Mouse (Mus musculus): ENCODE measurements around the gene Agbl5.
A peak's percentile ranks its signal among the peaks of the same experiment; 100 is the strongest.

Gene Agbl5

DNA sequence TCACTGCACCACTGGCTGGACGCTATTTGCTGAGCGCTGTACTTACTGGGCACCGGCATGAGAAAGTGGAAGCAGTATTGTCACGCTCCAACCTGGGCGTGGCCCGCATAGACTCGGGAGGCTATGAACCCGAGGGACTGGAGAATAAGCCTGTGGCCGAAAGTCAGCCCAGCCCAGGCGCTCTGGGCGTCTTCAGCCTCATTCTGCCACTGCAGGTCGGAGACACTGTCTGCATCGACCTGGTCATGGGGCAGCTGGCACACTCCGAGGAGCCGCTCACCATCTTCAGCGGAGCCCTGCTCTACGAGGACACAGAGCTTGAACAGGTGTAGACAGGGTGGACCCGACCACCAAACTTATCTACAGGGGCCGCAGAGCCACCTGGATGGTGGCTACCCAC is 32.1 kb downstream of the Agbl5 start:
- no peak for DNase-seq (ENCODE audit: low spot score)

DNA sequence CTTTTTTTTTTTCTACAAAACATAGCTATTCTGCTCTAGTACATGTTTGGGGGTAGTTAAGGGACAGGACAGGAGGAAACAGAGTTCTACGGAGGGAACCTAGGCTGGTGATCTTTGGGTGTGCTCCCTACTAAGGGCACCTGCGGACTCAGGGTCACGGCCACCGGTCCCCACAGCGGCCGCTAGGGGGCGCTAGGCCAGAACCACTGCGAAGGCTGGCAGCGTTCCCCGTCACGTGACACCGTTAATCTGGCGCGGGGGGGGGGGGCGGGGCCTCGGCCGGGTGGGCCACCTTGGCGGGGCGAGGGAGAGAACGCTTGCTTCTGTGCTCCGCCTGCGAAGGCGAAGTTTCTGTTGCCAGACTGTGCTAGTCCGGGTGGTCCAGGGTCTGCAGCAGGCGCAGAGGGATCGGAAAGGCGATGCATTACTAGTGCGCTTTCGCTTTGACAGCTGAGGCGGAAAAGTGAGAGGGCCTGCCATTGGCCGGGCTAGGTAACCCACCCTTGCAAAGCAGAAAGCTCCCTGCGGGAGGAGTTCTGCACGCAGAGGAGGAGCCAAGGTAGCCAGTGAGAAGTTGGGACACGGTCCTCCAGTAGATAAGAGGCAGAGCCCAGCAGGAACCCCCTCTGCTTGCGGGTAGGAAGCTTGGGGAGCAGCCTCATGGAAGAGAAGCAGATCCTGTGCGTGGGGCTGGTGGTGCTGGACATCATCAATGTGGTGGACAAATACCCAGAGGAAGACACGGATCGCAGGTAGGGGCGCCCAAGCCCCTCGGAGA is 33.0 kb downstream of the Agbl5 start, which contains the start of gene Khk:
Gene Khk (plus strand): TSS at position 176 of the 778 bp plus-strand sequence.
- peak; percentile 98 for DNase-seq (ENCODE audit: low spot score)

DNA sequence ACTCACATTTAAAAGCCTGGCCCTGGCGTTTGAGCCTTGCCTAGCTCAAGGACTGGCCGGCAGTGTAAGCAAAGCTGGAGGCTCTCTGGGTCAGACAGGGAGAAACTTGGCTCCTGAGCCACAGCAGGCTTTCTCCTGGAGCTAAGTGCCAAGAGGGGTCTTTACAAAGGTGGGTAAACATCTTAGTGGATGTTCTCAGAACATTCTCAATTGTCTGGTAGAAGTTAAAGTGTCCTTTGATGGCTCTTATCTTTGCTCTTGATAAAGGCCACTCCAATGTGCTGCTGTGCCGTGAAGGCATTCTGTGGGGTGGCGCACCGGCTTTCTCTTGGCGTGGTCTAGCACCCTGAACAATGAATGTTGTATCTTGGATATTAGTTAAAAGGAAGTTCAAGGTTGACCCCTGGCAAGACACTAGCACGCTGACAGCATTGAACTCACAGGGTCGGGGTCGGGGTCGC is 34.1 kb downstream of the Agbl5 start:
- no peak for DNase-seq (ENCODE audit: low spot score)

DNA sequence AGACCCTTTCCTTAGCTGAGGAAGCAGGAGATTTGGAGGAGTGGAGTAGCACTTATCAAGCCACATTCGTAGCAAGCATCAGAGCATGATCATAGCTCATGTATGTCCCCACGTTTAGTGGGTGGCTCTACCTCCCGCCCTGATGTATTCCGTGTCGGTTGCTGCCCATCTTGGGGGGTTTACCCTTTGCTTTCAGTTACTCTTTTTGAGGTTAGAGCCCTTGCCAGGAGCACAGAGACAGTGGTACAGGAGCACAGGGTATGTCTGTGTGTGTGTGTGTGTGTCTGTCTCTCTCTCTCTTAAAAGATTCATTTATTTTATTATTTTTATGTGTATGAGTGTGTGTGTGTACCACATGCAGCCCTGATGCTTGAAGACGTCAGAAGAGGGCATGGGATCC is 34.6 kb downstream of the Agbl5 start:
- DNase-seq (ENCODE audit: low spot score): no peak

DNA sequence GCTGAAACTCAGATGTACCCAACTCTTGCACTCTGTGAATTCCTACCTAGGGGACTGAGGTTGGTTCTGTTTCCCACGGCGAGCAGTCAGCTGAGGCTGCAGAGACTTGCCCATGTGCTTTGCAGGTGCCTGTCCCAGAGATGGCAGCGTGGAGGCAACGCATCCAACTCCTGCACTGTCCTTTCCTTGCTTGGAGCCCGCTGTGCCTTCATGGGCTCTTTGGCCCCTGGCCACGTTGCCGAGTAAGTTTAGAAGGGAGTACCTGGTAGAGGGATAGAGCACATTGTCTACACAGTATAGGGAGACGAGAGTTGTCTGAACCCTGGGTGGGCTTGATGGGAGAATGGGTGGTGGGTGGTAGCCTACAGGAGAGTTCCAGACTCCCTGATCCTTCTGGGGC is 36.1 kb downstream of the Agbl5 start:
- no peak for DNase-seq (ENCODE audit: low spot score)

DNA sequence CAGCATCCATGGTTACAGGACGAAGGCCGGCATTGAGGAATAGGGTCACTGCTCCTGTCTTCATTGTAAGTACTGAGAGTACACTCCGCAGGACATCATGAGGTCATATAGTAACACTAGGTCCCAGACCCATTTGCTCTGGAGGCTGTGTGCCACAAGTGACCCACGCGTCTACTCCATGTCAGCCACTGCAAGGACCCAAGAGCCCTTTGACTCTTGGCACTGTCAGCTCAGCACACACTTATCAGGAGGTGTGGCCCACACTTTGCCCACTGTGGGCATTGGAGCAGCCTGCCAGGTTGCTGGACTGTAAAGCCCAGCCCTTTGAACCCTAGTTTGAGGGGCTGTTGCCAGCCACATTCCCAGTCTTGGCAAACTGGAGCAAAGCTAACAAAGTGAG is 36.7 kb downstream of the Agbl5 start:
- DNase-seq (ENCODE audit: low spot score): no peak

DNA sequence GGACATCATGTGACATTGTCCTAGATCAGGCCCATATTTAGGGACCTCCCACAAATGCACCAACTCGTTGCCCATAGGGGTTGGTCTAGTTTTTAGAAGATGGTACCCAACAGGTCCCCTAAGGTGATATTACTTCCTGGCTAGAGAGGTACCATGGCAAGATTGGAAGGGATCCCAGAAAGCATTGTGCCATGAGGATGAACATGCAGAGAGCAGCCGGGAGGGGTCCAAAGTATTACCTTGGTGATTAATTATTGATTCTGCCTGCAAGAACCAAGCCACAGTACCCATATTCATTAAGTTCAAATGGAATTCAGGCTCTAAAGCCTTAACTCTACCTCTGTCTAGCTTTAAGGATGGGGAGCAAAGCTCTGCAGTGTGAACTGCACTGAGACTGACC is 37.6 kb downstream of the Agbl5 start:
- no peak for DNase-seq (ENCODE audit: low spot score)

DNA sequence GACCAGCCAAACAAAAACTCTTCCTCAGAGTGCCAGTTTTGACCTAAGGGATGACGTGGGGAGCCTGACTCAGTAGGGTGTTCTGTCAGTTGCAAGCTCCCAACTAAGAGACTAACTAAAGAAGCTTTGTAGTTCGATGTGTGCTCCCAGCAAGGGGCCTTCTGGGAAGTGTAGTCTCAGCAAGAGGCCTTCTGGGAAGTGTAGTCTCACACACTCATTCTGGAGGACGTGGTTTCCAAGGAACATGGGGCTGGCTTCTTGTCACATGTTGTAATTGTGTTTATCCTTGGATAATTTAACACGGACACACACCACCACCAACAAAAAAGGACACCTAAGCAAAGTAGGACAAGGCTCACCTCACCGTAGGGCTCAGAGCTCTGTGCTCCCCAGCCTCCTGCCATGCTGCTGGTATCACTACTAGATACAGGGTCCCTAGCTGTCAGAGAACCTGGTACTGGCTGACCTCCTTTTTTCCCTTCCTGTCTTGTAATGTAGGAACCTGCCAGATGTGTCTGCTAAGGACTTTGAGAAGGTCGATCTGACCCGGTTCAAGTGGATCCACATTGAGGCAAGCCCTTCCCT is 39.5 kb downstream of the Agbl5 start:
- no peak for DNase-seq (ENCODE audit: low spot score)

DNA sequence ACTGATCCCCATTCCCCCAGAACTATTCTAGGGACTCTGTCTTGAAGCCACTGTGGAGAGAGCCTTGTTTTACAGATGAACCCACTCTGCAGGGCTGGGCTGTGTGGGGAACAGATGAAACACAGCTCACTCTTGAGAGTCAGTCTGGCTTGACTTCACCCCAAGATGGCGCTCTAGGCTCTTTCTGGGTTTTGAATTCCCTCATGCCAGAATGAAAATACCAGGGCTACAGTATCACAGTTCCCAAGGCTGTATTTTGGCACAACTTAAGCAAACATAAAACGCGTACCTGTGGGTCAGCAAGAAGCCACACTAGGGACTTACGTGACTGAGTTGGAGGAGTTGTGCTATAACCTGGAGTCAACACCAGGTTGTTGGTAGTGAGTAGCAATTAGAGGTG is 41.6 kb downstream of the Agbl5 start:
- peak; percentile 88 for DNase-seq (ENCODE audit: low spot score)

DNA sequence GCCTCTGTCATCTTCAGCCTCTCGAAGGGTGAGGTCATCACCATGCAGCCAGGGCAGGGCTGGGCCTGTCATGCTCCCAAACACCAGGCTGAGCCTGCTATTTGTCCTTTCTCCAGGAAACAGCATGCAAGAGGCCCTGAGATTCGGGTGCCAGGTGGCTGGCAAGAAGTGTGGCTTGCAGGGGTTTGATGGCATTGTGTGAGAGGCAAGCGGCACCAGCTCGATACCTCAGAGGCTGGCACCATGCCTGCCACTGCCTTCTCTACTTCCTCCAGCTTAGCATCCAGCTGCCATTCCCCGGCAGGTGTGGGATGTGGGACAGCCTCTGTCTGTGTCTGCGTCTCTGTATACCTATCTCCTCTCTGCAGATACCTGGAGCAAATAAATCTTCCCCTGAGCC is 42.4 kb downstream of the Agbl5 start:
- DNase-seq (ENCODE audit: low spot score): no peak

DNA sequence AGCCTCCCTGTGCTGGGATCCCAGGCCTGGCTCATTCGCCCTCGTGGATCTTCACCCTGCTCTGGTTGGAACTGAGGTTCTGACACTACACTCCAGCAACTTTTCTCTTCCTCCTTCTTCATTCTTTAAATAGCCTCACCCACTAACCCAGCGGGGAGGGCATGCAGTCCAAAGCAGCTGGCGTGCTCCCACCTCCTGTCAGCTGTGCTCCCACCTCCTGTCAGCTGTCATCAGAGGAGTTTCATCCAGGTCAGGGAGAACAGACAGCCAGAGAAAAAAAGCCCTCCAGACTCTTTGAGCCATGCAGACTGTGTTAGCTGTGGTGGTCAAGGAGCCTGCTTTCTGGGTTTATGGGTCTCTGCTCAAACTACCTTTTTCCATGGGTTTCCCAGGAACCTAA is 42.9 kb downstream of the Agbl5 start:
- no peak for DNase-seq (ENCODE audit: low spot score)

DNA sequence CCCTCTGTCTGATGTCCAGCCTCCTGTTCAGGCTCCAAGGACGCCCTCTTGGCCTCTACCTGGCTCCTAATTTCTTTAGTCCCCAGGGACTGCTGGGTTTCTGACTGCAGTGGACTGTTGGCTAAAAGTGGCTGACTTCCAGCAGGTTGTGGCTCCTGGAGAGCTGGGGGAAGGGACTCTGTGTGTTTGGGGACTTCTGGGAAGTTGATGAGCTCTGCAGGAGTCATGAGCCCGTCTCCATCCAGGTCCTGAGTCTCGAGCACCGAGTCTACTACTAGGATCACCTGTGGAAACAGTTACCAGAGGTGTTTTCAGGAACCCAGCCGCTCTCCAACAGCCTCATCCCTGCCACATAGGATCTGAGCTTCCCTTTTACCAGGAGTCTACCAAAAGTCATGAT is 45.2 kb downstream of the Agbl5 start:
- no peak for DNase-seq (ENCODE audit: low spot score)

DNA sequence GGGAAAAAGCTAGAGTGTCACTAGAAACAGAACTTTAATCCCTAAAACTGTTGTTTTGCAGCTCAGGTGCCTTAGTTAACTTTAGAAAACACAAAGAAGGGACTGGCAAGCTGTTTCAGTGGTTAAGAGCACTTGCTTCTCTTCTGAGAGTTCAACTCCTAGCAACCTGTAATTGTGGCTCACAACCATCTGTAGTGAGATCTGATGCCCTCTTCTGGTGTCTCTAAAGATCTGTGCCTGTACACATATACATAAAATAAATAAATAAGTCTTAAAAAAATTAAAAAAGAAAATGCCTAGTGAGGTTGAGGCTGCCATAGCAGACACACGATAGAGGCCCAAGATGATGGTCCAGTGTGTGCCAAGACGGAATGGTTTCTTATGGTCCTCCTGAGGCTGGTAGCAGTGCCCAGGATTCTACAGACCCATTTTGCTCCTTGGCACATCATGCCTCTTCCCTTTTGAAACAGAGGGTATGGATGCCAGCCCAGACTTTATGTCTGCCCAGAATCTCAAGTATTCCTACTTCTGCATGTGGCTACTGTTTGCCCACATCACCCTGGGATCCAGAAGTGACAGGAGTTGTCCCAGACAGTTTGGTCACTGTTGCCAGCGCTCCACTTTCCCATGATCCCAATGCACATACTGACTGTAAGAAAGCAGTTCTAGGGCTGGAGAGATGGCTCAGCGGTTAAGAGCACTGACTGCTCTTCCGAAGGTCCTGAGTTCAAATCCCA is 46.4 kb downstream of the Agbl5 start:
- no peak for DNase-seq (ENCODE audit: low spot score)

DNA sequence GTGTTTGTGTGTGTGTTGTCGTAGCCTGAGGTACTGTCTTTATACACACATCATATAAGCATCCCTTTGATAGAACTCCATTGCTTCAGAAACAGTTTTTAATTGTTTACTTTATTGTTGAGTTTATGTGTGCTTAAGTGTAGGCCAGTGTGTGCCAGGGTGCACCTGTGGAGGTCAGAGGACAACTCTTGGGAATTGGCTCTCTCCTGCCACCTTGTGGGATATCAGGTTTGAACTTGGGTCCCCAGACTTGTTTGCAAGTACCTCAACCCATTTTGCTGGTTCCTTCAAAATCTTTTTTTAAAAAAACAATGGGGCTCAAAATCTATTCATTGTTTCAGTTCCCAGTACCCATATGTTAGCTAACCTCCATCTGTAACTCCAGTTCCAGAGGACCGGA is 54.5 kb downstream of the Agbl5 start:
- DNase-seq (ENCODE audit: low spot score): no peak

DNA sequence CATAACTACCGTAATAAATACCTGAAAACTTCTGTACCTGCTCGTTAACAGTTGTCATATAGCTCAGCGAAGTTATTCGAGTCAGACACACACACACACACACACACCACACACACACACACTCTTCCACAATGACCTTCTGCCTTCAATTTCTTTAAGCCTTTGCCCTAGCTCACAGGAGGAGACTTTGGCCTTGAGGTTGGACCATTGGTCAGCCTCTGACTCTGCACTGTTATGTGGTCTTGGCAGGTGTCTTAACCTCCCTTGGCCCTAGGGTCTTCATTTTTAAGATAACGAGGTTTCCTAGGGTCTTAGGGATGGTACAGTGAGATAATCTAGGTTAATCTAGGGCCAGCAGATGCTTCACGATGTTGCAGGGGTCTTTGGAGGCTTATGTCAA is 55.9 kb downstream of the Agbl5 start:
- no peak for DNase-seq (ENCODE audit: low spot score)

DNA sequence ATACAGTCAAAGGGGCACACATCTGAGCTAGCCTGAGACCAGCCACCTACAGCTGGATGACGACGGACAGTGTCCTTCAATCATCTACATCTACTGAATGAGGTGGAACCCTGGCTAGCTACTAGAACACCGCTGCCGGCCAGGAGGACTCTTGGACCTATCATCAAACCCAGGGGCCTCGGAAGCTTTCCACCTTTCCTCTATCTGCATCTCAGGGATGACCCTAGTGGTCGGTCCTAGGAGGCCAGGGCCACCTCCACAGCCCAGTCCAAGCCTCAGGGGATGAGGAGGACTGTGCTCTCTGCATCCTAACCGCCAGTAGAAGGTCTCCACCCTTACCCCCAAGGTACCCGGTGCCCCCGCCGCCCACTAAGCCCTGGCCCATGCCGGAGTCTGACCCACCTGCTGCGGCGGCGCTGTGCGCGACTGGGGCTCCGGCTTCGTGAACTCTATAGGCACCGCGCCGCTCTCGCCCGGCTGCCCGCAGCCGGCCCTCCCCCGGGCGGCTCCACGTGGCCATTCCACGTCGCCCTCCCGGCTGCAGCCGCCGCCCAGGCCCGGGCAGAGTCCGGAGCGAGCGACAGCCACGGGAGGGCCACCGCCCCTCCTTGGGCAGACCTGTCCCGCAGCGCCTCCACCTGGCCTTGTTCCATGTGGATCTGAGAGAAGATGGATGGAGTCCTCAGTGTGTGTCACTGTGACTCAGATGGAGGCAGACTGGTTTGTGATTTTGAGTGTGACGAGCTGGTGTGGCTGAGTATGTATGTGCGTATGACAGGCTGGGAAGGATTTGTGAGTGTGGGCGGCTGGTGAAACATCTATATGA is 56.7 kb downstream of the Agbl5 start, which contains the start of gene Cgref1:
Gene Cgref1 (minus strand): TSS at position 636 of the 826 bp plus-strand sequence.
- DNase-seq (ENCODE audit: low spot score): peak; percentile 66

DNA sequence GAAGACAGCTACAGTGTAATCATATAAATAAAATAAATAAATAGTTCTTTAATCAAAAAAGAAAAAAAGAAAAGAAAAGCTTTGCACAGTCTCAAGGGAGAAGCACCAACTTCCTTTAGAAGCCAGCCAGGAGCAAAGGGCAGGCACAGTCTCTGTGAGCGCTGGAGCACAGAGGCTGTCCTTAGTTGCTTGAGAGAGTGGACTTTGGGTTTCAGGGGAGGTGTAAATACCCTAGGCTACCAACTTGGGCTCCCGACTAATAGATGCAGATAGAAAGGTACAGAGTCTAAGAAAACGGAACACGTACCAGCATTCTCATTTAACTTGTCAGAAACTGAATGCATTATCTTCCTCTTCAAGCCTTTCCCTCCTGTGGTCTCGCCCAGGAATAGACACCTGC is 60.1 kb downstream of the Agbl5 start:
- DNase-seq (ENCODE audit: low spot score): no peak

DNA sequence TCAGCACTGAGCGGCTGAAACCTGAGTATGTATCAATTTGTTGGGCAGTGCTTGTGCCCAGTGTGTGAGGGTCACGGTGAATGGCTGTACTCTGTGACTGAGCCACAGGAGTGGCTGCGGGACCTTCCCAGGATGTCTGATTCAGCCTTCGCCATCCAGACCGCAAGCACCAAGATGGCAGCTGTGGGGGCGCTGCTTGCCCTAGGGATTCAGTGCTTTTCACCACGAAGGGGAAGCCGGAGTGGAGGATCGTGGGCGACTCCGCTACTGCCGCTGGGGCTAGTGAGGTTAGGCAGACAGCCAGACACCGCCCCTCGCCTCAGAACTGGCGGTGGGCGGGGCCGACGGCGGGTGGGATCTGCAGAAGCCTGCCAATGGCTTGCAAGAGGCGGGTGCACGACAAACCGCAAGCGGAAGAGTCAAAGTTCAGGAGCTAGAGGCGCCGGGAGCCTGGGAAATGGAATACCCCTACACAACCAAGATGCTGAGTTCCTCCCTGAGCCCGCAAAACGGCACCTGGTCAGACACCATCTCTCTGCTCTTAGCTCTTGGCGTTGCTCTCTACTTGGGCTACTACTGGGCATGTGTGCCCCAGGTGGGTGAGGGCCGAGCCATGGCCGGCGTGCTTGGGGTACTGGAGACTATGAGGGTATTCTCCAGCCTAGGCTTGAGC is 61.3 kb downstream of the Agbl5 start:
- peak; percentile 96 for DNase-seq (ENCODE audit: low spot score)

DNA sequence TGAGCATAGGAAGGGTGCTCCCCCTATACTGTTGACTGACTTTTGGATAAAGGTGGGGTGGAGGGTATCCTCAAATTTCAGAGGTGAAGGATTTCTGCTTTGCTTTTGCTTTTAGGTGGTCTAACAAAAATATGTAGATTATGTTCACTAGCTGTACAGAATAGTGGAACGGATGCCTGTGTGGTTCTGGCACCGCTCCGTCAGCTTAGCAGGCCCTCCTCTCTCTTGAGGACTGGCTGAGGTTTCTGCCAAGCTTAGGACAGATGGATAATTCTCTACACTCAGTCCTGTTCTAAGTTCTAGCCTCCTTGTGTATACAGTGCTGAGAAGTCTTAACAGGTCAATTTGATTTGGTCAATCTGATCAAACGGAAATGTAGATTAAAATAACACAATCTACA is 62.0 kb downstream of the Agbl5 start:
- no peak for DNase-seq (ENCODE audit: low spot score)

DNA sequence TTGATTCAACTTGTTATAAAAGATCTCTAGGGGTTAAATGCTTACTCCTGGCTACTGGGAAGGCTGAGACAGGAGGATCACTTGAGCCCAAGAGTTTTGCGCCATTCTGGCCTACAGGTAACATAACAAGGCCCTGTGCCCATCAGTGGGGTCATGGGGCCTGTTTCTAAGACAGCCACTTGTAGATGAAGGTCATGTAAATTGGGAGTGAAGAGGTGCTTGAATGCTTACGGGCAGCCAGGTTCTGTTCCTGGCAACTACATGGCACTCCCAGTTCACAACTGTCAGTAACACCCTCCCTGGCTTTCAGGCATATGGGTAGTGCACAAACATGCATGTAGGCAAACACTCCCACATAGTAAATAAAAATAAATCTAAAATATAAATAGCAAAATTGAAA is 62.4 kb downstream of the Agbl5 start:
- DNase-seq (ENCODE audit: low spot score): no peak

DNA sequence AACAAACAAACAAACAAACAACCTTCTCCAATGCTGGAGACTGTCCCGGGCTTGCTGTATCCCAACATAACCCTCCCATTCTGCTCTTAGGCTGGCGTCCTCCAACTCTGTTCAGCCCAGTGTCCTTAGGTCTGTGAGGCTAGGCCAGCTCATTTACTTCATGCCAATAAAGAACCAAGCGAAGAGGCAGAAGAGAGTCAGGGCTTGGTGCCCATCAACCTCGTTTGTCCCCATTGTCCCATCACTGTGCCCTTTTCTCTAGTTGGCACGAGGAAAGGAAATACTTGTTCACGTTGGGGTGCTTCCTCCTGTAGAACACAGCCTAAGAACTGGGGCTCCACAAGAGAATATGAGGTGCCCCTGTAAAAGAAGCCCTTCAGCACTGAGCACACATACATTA is 63.2 kb downstream of the Agbl5 start:
- no peak for DNase-seq (ENCODE audit: low spot score)

DNA sequence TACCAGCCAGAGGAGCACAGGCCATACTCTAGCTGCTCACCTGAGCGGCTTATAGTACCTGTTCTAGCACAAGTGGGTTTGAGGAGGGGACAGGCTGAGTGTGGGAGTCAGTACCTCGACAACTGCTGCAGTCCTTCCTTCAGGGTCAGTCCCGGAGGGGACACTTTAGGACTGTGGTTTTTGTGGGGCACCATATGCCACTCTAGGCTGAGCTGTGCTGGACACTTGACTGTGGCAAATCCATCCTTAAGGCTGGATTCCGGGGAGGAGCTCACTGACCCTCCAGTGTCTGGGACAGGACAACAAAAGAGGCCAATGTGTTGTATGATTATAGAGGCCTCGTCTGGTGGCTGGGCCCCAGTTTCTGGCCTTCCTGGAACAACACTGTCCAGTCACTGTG is 64.1 kb downstream of the Agbl5 start:
- DNase-seq (ENCODE audit: low spot score): no peak

Data from testis, postnatal 10 days (tissue).